Mouse (Mus musculus): Measurements from ENCODE around the gene Defb26. TPM values are rescaled to one million over a fixed set of nuclear protein-coding genes. Genes with fewer than 3 reads are reported as not detected.

Defb26 gene
- polyA plus RNA-seq, 1 experiment from 2014 or later: not detected

DNA sequence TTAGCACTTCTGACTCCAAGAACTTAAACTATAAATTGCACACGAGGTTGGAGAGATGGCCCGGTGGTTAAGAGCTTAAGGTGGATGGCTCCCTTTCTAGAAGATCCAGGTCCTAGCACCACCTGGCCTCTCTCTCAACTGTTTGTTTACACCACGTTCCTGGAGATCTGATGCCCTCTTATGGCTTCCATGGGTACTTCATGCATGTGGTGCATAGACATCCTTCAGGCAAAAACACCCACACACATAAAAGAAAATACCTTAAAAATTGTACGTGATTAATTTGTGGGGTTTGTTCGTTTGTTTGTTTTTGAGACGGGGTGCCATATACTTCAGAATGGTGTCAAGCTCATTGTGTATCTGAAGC lies 10.6 kb downstream of the Defb26 start:
- Histone ChIP-seq H3K9me3 (no peaks in the 10 kb centered on the region), H3K27me3 (no peaks in the 10 kb centered on the region), H3K4me1 (no peaks in the 10 kb centered on the region), H3K4me3 (no peak overlapping the region), H3K4me2 (no peak overlapping the region), H3K27ac (no peak overlapping the region), H3K36me3 (no peaks in the 10 kb centered on the region), H3K9ac (no peak overlapping the region)
- ATAC-seq (ENCODE audit: borderline replicate concordance, extremely low read depth, low FRiP score, low TSS enrichment): no peak
- WGBS: 73% methylated on average over 6 of the region's 6 CpGs

DNA sequence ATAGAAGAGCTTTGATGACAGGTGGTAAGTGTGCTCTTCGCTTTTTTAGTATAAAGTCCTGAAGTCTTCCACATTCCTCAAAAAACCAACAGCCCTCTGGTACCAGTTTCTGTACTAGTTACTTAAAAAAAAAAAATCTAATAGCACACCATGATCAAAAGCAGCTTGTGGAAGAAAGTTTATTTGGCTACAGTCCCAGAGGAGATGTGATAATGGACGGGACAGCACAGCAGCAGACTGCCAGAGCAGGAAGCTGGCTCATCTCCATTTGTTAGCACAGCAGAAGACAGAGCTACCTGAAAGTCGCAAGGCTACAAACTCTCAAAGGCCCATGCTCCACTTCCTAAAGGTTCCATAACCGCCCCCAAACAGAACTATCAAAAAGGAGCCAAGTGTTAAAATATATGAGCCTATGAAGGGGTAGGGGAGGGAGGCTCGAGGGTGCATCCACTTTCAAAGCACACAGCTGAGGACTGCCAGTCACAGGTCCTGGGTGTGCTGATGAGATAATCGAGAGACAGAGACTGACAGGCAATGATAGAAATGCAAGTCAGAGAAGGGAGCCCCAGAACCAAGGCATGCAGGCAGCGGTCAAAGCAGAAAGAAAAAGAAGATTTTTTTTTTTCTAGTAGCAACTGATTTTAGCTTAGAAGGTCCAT lies 11.2 kb downstream of the Defb26 start:
- Histone ChIP-seq H3K4me1 (no peaks in the 10 kb centered on the region), H3K4me3 (no peak overlapping the region), H3K27me3 (no peaks in the 10 kb centered on the region), H3K4me2 (no peak overlapping the region), H3K9me3 (no peaks in the 10 kb centered on the region), H3K27ac (no peak overlapping the region), H3K9ac (no peak overlapping the region), H3K36me3 (no peaks in the 10 kb centered on the region)
- 47% methylated on average over 7 of the region's 7 CpGs for WGBS
- ATAC-seq (ENCODE audit: borderline replicate concordance, extremely low read depth, low FRiP score, low TSS enrichment): no peak

DNA sequence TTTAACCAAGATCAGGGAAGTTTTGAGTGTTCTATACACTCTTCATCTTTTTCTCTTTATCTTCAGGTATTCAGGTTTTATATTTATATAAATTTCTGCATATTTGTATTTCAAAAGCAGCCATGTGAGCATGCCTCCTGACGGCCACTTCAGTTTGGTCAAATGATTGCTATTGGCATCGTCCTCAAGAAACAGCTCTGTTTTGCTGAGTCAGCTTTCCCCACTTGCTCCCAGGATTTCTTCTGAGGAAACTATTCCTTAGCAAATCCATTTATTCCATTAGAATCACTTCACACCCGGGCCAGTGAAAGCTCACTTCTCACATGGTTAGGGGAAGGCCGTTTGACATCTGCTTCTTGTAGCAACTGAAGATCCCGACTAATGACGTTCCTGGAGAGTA lies 13.5 kb downstream of the Defb26 start:
- Histone ChIP-seq H3K4me1 (no peaks in the 10 kb centered on the region), H3K4me2 (no peak overlapping the region), H3K36me3 (no peaks in the 10 kb centered on the region), H3K9me3 (no peaks in the 10 kb centered on the region), H3K4me3 (no peak overlapping the region), H3K27ac (no peak overlapping the region), H3K9ac (no peak overlapping the region), H3K27me3 (no peaks in the 10 kb centered on the region)
- WGBS: 52% methylated on average over 6 of the region's 6 CpGs
- no peak for ATAC-seq (ENCODE audit: borderline replicate concordance, extremely low read depth, low FRiP score, low TSS enrichment)

DNA sequence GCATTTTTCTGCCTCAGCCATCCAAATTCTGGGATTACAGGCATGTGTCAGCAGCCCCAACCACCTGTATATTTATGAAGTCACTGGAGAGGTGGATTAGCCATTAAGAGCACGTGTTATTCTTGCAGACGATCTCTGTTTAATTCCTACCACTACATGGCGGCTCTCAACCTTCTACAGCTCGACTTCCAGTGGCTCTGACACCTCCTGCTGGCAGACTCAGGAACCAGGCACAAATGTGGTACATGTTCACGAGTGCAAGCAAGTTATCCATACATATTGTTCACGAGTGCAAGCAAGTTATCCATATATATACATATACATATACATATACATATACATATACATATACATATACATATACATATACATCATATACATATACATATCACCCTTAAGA lies 18.3 kb downstream of the Defb26 start:
- no peaks in the 10 kb centered on the region for H3K27me3 ChIP-seq
- H3K27ac ChIP-seq: no peak overlapping the region
- H3K4me3 ChIP-seq: no peak overlapping the region
- H3K4me2 ChIP-seq: no peak overlapping the region
- H3K36me3 ChIP-seq: no peaks in the 10 kb centered on the region
- 63% methylated on average over 6 of the region's 6 CpGs for WGBS
- H3K9me3 ChIP-seq: no peaks in the 10 kb centered on the region
- no peak for ATAC-seq (ENCODE audit: borderline replicate concordance, extremely low read depth, low FRiP score, low TSS enrichment)
- no peaks in the 10 kb centered on the region for H3K4me1 ChIP-seq
- H3K9ac ChIP-seq: no peak overlapping the region

DNA sequence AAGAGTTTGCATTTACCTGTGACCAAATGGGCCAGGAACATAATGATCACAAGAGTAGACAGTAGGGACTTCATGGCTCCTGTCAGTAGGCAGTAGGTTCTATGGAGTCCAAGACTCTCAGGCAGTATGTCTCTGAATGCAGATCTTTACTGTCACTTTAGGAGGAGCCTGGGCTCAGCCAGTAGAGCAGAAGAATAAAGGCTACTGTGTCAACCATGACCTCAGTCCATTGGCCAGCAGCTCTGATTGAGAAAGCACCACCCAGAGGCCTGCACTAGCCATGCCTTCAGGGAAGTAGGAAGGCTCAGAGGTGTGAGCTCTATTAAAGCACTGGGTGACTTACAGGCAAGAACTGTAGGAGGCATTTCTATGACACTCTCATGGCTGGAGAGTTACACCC lies 21.5 kb downstream of the Defb26 start, which contains the start of gene Defb22:
Gene Defb22, minus strand, starts transcription at position 101 of the 400 bp plus-strand sequence.
- Histone ChIP-seq H3K27ac (no peak within 1 kb of the TSS), H3K4me3 (no peak within 1 kb of the TSS), H3K9me3 (no peaks in the 10 kb centered on the region), H3K4me2 (no peak within 1 kb of the TSS), H3K36me3 (no peaks in the 10 kb centered on the region), H3K27me3 (no peaks in the 10 kb centered on the region), H3K4me1 (no peaks in the 10 kb centered on the region), H3K9ac (no peak within 1 kb of the TSS)
- no peak for ATAC-seq (ENCODE audit: borderline replicate concordance, extremely low read depth, low FRiP score, low TSS enrichment)

DNA sequence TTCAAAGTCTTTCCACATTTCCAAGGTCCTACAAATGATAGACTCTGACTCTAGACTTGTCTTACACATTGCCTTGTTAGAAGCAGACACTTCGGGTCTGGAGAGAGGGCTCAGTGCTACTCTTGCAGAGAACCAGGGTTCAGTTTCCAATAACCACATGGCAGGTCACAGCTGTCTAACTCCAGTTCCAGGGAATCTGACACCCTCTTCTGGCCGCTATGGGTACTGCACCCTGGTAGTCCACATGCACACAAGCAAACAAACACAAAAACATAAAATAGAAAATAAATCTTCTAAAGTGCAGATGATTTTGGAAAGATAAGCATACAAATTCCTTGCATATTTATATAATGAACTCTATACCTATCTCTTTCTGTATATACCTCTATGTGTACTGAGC lies 24.5 kb downstream of the Defb26 start:
- no peaks in the 10 kb centered on the region for H3K27me3 ChIP-seq
- no peak overlapping the region for H3K9ac ChIP-seq
- H3K36me3 ChIP-seq: no peaks in the 10 kb centered on the region
- no peaks in the 10 kb centered on the region for H3K9me3 ChIP-seq
- H3K4me3 ChIP-seq: no peak overlapping the region
- no peak overlapping the region for H3K4me2 ChIP-seq
- WGBS: 77% methylated on average over 2 of the region's 2 CpGs
- H3K4me1 ChIP-seq: no peaks in the 10 kb centered on the region
- no peak for ATAC-seq (ENCODE audit: borderline replicate concordance, extremely low read depth, low FRiP score, low TSS enrichment)
- no peak overlapping the region for H3K27ac ChIP-seq

DNA sequence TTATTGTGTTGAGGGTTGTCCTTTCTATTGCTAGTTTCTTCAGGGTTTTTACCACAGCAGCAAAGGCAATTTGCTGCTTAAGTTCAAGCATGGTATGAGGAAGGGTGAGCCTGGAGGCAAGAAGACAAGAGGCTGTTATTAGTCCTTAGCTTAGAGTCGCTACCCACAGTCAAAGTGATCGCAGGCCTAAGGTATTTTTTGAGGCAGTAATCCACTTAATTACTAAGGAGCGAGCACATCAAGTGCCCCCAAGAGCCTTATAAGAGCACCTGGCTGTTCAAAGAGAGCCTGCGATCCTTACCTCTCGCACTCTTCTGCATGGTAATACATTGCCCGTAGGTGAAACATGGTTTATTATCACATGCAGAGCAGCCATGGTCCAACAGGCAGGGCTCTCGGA lies 29.8 kb downstream of the Defb26 start:
- ATAC-seq (ENCODE audit: borderline replicate concordance, extremely low read depth, low FRiP score, low TSS enrichment): no peak
- WGBS: 56% methylated on average over 7 of the region's 7 CpGs
- H3K27me3 ChIP-seq: no peaks in the 10 kb centered on the region
- H3K27ac ChIP-seq: no peak overlapping the region
- H3K4me3 ChIP-seq: no peak overlapping the region
- no peaks in the 10 kb centered on the region for H3K4me1 ChIP-seq
- no peak overlapping the region for H3K9ac ChIP-seq
- H3K4me2 ChIP-seq: no peak overlapping the region
- H3K36me3 ChIP-seq: no peaks in the 10 kb centered on the region
- no peaks in the 10 kb centered on the region for H3K9me3 ChIP-seq

DNA sequence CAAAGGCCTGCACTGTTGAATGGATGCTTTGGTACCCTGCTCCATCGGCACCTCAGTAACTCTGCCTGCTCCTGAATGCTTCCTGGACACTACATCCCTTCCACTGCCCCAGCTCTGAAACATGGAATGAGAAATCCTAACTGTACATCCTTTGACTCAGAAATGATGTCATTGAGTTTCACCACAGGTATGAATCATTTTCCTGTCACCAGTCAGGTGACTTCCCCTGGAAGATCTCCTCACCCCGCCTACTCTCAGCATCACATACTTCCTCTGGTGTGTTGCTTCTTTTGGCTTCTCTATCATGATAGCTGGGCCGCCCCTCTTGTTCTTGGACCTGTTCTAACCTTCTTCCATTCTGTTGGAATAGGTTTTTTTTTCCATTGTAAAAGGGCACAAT lies 30.6 kb downstream of the Defb26 start:
- no peak for ATAC-seq (ENCODE audit: borderline replicate concordance, extremely low read depth, low FRiP score, low TSS enrichment)

DNA sequence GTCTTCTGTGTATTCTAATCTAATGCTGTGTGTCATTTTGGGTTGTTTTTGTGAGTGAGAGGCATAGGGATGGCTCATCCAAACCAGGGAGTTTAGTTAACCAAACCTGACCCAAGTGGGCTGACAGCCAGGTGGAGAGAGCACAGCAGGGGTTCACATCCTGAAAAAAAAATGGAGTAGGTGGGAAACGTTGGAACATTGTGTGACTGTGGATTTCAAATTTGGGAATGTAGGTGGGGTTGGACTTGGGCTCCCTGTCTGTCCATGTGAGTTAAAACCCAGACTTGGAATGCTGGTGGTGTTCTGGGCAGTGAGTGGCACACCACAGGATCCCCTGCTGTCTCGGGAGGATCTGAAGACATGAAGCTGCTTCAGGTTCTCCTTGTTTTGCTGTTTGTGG lies 34.7 kb downstream of the Defb26 start, which contains the start of gene Defb20:
Gene Defb20, plus strand, starts transcription at position 301 of the 400 bp plus-strand sequence.
- no peaks in the 10 kb centered on the region for H3K9me3 ChIP-seq
- no peaks in the 10 kb centered on the region for H3K4me1 ChIP-seq
- H3K4me3 ChIP-seq: no peak within 1 kb of the TSS
- H3K27ac ChIP-seq: no peak within 1 kb of the TSS
- H3K4me2 ChIP-seq: no peak within 1 kb of the TSS
- no peaks in the 10 kb centered on the region for H3K27me3 ChIP-seq
- H3K9ac ChIP-seq: no peak within 1 kb of the TSS
- ATAC-seq (ENCODE audit: borderline replicate concordance, extremely low read depth, low FRiP score, low TSS enrichment): no peak
- H3K36me3 ChIP-seq: no peaks in the 10 kb centered on the region
- 60% methylated on average over 2 of the region's 2 CpGs for WGBS

More for the DNA sequence above, 30.6 kb downstream of the Defb26 start:
- Histone ChIP-seq H3K27ac (no peak overlapping the region), H3K4me3 (no peak overlapping the region), H3K4me2 (no peak overlapping the region), H3K4me1 (no peaks in the 10 kb centered on the region), H3K9ac (no peak overlapping the region), H3K27me3 (no peaks in the 10 kb centered on the region), H3K9me3 (no peaks in the 10 kb centered on the region), H3K36me3 (no peaks in the 10 kb centered on the region)
- 75% methylated on average over 3 of the region's 3 CpGs for WGBS

DNA sequence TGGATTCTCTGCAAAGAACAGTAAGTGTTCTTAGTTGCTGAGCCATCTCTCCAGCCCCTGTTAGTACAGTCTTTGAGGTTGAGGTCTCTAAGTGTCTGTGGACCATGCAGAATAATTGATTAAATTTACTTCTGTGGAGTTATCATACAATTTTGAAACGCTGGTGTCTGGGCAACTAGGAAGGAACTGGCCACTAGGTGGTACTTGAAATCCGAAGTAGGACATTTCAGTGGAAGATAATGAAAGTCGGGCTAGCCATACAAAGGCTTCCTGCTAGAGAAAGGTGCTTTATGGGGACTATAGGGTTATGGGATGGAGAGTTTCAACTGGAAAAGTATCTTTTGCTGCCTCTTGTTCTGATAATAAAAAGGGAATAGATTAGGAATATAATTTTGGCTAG lies 39.1 kb downstream of the Defb26 start:
- ATAC-seq (ENCODE audit: borderline replicate concordance, extremely low read depth, low FRiP score, low TSS enrichment): no peak
- Histone ChIP-seq H3K4me3 (no peak overlapping the region), H3K9me3 (no peaks in the 10 kb centered on the region), H3K4me2 (no peak overlapping the region), H3K4me1 (no peaks in the 10 kb centered on the region), H3K27me3 (no peaks in the 10 kb centered on the region), H3K27ac (no peak overlapping the region), H3K9ac (no peak overlapping the region), H3K36me3 (no peaks in the 10 kb centered on the region)
- WGBS: 20% methylated on average over 3 of the region's 3 CpGs

DNA sequence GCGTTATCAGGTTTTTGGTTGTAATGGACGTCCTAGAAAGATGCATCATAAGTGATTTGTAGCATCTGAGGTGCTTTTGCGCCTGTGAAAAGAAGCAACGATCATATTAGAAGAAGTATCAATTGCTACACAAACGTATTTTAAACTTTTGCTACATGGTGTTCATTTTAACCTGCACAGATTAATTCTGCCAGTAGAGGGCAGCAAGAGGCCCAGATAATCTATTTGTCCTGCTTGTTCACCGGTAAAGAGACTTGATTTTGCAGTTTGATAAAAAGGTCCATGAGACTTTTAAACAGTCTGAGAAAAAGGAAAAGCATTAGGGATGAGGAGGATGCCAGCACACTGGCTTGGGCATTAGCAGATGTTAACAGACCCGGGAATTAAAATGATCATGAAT lies 40.5 kb downstream of the Defb26 start:
- Histone ChIP-seq H3K9me3 (no peaks in the 10 kb centered on the region), H3K27me3 (no peaks in the 10 kb centered on the region), H3K27ac (no peak overlapping the region), H3K9ac (no peak overlapping the region), H3K4me3 (no peak overlapping the region), H3K36me3 (no peaks in the 10 kb centered on the region), H3K4me2 (no peak overlapping the region), H3K4me1 (no peaks in the 10 kb centered on the region)
- ATAC-seq (ENCODE audit: borderline replicate concordance, extremely low read depth, low FRiP score, low TSS enrichment): no peak
- 26% methylated on average over 7 of the region's 7 CpGs for WGBS

DNA sequence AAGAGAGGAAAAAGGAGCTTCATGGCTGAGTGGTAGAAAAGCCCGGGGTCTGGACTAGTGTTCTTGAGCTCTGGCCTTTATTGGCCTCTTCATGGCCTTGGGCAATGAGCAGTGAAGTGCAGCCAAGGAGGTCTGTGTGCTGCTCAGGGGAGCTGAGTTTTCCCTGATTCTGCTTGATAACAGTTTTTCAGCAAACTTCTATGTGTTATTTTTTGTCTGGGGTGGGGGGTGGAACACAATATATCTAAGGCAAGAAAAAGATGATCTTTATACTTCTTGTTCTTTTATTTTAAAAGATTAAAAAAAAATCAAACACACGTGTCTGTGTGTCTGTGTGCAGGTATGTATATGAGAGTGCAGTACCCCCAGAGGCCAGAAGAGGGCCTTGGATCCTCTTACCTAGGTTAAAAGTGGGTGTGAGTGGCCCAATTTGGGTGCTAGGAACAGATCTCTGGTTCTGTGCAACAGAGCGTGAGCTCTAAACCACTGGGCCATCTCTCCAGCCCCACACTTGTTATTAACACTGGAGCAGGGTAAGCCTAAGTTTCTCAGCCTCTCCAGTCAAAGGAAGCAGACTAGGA lies 46.8 kb downstream of the Defb26 start, which contains the start of gene Defb23:
Gene Defb23, minus strand, starts transcription at position 51 of the 581 bp plus-strand sequence.
- 87% methylated on average over 3 of the region's 3 CpGs for WGBS
- no peaks in the 10 kb centered on the region for H3K4me1 ChIP-seq
- H3K9ac ChIP-seq: no peak within 1 kb of the TSS
- H3K4me3 ChIP-seq: no peak within 1 kb of the TSS
- H3K27me3 ChIP-seq: no peaks in the 10 kb centered on the region
- H3K36me3 ChIP-seq: no peaks in the 10 kb centered on the region
- H3K27ac ChIP-seq: no peak within 1 kb of the TSS
- ATAC-seq (ENCODE audit: borderline replicate concordance, extremely low read depth, low FRiP score, low TSS enrichment): no peak
- H3K9me3 ChIP-seq: no peaks in the 10 kb centered on the region
- no peak within 1 kb of the TSS for H3K4me2 ChIP-seq
